Mouse (Mus musculus) gastrocnemius, adult 18-20 months (tissue): ENCODE measurements around the gene Cfap43. TPM values are rescaled to one million over a fixed set of nuclear protein-coding genes. Genes with fewer than 3 reads are reported as not detected.

Experiments used
- DNase-seq: peaks from one replicate; pipeline ENCODE4 v3.0.0; 2021; ENCODE audit warnings: low spot score
- total RNA-seq, 2 experiments: library from RNA; stranded (reverse); gene quantifications; 2 replicates each; pipeline ENCODE4 v1.2.3; 2021

The Cfap43 gene
- total RNA-seq, 2 experiments from 2014 or later = not detected

GRCm38 (mm10) chr19:47885886-47886285, 33.2 kb downstream of the Cfap43 start:
- DNase-seq = no peak

- no peak for DNase-seq
These were observed 33.8 kb downstream of the Cfap43 start for GRCm38 (mm10) chr19:47885191-47885743.

GRCm38 (mm10) chr19:47884296-47885085, 34.6 kb downstream of the Cfap43 start:
- no peak for DNase-seq

GRCm38 (mm10) chr19:47882882-47883254, 36.2 kb downstream of the Cfap43 start:
- no peak for DNase-seq

DNA sequence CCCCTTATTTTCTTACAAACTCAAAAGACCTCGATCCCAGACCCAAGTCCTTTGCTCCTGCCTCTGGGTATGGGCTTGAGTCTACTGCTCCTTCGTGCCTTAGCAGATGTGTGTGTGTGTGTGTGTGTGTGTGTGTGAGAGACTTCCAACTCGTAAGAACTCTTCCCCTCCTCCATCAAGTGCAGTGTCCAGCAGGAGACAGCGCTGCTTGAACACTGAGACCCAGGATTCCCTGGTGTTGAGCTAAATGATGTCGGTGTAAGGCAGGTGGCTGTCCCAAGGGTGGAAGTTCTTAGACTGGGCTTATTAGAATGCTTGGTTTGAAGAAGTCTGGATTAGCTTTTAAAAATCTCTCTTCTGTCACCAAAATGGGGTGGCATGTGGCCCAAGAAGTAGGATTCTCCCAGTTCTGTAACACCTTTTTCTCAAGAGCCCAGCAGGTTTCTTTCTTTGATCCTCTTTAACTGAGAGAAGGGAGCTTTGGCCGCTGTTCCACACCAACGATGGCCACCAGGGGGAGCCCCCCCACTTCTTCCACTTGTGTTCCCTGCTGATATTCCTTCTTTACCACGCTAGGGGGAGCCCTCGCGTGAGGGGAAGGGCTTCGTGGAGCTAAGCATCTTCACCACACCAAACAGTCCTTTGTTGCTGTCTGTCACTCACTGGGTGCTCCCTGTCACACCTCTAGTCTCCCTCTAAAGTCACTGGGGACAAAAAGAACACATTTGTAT, 36.8 kb downstream of the Cfap43 start:
- DNase-seq = peak; percentile 68

DNA sequence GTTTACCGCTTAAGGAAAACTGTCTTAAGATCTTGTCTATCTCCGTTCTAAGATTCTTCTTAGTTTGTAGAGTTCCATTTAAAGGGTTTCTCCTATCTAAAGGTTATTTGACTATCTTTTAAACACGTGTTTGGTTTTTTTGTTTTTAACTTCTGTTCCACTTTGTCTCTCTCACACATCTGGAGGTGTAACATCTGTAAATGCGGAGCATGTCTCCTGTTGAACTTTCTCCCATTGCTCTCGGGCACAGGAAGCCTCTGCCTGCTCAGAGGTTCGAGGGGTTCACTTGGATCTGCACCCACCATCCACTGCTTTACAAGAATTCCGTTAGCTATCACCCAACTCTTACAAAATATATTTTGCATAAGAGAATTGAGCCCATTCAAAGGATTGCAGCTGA, 37.5 kb downstream of the Cfap43 start:
- no peak for DNase-seq

DNA sequence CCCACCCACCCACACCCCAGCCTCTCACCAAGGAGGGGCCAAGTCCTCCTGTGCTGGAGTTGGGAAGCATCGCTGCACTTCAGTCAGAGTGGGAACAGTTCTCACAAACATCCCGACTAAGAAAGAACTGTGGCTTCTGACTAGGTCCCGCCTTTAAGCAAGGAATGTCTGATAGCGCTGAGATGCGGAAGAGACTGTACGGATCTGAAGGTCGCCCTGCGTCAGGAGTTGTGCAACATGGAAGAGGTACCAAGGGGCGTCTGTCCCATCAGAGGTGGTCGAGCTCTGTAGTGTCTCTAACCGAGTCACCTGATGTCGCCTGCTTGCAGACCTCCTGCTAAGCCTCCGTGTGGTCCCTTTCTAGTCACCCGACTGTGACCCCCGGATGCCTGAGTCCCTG, 42.8 kb downstream of the Cfap43 start:
- no peak for DNase-seq

- DNase-seq = no peak
These were observed 47.6 kb downstream of the Cfap43 start for GRCm38 (mm10) chr19:47871515-47871914.

- DNase-seq = no peak
These were observed 48.9 kb downstream of the Cfap43 start for GRCm38 (mm10) chr19:47870102-47870666.

- no peak for DNase-seq
These were observed 49.6 kb downstream of the Cfap43 start for GRCm38 (mm10) chr19:47869516-47869915.

DNA sequence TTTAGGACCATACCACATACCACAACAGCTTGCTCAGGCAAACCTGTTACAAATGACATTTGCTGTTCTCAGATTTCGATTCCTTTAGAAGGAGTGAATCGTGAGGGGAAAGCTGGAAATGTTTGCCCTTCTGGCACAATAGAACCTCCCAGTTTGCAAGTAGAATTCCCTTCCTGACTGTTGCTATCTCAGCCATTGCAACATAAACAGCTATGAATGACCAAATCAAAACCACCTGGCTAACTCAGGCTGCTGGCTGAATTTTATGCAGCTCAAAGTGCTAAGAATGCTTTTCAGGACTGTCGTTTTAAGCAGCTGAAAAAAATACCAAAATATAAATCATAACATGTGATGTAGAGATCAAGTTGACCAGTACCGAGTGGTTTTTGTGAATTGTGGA, 50.1 kb downstream of the Cfap43 start:
- DNase-seq = no peak

DNA sequence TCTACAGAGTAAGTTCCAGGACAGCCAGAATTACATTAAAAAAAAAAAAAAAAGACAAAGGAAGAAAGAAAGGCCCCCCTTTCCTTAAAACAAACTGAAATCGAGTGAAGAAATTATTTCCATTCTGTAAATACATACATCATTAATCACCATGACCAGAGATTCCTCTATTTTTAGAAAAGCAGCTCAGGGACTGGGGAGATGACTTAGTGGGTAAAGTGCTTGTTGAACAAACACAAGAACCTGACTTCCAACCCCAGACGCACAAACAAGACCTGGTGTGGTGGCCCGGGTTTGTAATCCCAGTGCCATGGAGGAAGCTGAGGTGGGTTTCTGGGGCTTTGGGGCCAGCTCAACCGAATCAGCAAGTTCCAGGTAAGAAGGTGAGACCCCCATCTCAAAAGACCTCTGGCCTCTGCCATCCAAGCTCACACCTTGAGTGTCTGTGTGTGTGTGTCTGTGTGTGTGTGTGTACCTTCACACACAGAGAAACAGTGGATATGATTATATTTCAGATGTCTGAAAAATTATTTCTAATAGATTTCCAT, 51.4 kb downstream of the Cfap43 start:
- DNase-seq = no peak

DNA sequence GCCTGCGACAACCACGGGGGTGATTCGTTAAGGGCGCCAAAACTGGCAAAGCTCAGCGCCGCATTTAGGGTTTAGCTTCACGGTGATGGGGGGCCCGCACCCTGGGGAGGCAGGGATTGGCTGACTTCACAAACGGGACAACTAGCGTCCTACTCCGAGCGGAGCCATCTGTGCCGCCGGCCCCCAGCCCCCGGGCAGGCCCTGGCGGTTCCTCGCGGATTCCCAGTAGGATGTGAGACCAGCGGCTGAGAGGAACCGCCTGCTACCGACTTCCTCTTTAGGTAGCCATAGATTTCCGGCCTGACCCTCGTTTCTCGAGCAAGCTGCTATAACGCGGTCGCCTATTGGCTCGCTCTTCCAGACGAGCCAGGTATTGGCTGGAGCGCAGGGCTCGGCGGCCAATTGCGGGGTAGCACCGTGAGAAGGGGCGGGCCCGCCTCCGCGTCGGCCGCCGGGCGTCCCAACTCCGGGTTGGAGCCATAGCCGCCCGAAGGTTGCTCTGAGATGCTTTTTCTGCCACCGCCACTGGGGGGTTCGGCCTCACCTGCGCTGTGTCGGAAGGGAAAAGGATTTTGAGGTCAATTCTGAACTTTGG, 53.6 kb downstream of the Cfap43 start, which contains the start of gene Gsto2:
Gene Gsto2, plus strand, starts transcription at position 182 of the 595 bp plus-strand sequence.
- peak; percentile 94 for DNase-seq

GRCm38 (mm10) chr19:47864721-47865120, 54.4 kb downstream of the Cfap43 start:
- DNase-seq = no peak

GRCm38 (mm10) chr19:47864051-47864450, 55.0 kb downstream of the Cfap43 start:
- no peak for DNase-seq

GRCm38 (mm10) chr19:47862581-47862980, 56.5 kb downstream of the Cfap43 start:
- DNase-seq = no peak

- DNase-seq = no peak
These were observed 59.9 kb downstream of the Cfap43 start for GRCm38 (mm10) chr19:47859180-47859579.

DNA sequence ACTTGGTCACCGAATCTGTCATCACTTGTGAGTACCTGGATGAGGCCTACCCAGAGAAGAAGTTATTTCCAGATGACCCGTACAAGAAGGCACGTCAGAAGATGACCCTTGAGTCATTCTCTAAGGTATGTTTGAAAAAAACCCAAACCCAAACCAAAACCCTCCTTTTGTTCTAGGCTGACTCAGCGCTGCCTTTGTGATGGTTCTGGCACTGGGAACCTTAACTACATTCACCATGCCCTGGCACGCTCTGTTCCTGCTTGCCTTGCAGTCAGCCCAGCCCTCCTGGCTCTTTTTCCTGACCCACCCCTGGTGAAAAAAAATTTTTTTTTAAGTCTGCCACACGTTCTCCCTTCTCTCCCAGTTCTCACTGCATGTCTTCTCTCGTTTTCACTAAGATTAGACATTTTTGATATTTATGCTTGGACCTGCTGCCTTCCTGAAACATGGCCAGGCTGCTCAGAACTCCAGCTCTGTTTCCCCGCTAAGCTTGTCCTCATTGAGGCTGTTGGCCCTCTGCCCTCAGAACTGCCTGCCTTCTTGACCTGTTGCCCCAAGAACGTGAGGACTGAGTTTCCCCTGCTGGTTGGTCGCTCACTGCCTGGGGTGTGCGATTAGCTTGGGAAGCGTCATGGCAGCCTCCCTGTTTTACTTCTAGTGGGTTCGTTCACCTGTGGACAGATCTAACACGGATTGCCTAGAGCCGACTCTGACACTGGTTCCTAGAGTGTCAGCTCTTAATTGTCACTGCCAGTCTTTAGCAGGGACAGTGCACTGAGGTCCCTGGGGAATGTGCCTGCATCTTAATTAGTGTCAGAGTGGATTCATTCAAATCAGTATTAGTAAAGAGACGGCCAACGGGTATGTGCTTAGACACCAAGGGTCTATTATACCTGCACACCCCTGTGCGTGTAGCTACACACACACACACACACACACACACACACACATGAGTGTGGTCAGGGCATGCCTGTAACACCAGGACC, 60.8 kb downstream of the Cfap43 start:
- DNase-seq = no peak

DNA sequence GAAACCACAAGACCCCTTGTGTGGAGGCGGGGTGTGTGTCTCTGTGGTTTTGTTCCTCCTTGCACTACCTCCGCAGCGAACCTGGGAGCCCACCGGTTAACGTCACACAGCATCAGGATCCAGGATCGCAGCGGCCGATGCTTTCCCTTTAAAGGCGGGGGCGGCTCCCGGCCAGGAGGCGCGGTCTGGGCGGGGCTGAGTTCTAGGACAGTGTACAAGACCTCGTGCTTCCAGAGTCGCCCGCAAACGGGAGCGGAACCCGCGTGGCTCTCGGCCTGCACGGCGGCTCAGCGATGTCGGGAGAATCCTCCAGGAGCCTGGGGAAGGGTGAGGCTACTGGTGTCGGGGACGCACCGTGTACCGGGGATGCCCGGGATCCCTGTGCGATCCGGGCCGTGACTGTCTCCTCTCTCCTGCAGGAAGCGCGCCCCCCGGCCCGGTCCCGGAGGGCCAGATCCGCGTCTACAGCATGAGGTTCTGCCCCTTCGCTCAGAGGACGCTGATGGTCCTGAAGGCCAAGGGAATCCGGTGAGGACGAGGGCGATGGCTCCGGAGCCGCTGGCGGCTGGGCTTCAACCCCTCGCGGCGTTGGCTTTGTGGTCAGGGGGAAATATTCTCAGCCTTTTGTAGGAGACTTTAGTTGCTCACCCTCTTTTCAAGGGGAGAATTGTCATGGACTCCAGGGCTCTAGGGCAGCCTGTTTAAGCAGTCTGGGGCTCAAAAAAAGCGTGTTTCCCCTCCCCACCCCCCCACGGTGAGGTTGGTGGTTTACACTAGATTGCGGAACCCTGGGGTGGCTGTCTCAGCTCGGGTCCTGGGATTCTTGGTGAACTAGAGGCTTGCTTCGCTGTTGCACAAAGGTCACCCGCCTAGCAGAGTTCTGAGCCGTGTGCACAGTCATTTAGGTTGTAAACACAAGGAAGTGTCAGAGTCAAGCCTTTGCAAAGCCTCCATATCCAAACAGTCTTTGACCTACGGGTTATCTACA, 64.0 kb downstream of the Cfap43 start, which contains the start of gene Gsto1:
Gene Gsto1, plus strand, starts transcription at position 175 of the 988 bp plus-strand sequence.
- DNase-seq = peak; percentile 89
